Mouse (Mus musculus): ENCODE measurements around the gene Suv39h1.
"Not testable (repeated sequence)": the region's sequence is repeated elsewhere in the genome, so short reads cannot be mapped to it uniquely, and the experiment has no call there.

The Suv39h1 gene

GRCm38 (mm10) chrX:8074430-8075014, at the start of gene Suv39h1:
Gene Suv39h1, minus strand, starts transcription at chrX:8074760.
- DNase-seq (ENCODE audit: inconsistent ontology term) = peak; percentile 95

GRCm38 (mm10) chrX:8123821-8124470, 49.4 kb upstream of the Suv39h1 start:
- DNase-seq (ENCODE audit: inconsistent ontology term) = no peak

DNA sequence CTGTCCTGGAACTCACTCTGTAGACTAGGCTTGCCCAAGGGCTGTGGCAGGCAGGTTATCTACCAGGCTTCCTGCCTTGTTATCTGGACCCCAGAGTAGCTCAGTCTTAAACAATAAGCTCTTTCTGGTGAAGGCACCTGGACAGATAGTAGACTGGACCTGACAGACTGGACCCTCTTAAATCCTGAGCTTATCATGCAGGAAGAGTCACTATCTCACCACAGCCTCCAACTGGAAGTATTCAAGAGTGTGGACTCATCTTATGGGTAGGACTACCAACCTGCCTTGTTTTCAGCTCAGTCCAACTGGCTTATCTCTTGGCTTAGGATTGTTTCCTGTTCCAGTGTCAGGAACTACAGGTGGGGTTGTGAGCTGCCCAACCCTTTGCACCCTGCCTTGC, 42.7 kb upstream of the Suv39h1 start:
- DNase-seq (ENCODE audit: inconsistent ontology term) = no peak

- no peak for DNase-seq (ENCODE audit: inconsistent ontology term)
Measured at GRCm38 (mm10) chrX:8115275-8115674, 40.7 kb upstream of the Suv39h1 start.

DNA sequence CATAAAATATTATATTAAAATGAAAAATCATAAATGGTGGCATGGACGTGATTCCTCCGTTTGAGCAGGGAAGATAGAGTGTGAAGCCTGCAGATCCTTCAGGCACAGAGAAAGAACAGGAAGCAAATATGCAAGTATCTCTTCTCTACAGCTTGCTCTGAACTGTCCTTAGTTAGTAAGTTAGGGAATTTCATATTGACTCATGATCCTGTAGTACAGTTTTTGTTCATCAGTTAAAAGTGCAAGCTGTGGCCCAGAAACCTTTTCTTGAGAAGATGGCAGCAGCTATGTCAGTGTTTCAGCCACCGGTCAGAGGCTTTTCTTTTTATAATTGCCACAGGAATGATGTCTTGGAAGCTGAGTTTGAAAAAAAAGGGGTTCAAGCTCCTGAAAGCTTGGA, 30.5 kb upstream of the Suv39h1 start:
- DNase-seq (ENCODE audit: inconsistent ontology term) = no peak

DNA sequence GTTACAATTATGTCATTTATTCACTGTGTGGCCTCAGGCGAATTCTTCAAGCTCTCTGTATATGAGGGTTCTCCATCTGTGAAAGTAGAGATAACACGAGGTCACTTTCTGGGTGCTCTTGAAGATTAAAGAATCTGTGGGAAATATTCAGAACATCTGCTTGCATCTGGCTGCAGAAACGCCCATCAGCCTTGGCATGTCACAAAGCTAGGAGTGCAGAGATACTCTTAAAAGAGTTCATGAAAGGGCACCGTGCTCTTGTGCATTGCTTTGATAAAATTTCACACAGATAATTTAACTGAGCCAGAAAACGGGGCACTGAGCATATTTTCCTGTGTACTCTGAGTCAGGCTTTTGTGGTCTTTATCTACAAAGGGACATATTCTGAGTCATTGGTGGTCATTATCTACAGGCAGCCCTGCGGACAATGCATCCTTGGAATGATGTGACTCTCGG, 27.7 kb upstream of the Suv39h1 start:
- DNase-seq (ENCODE audit: inconsistent ontology term) = peak; percentile 43

GRCm38 (mm10) chrX:8101017-8101416, 26.5 kb upstream of the Suv39h1 start:
- DNase-seq (ENCODE audit: inconsistent ontology term) = peak; percentile 63

GRCm38 (mm10) chrX:8099435-8099834, 24.9 kb upstream of the Suv39h1 start:
- no peak for DNase-seq (ENCODE audit: inconsistent ontology term)

GRCm38 (mm10) chrX:8096787-8097242, 22.3 kb upstream of the Suv39h1 start:
- DNase-seq (ENCODE audit: inconsistent ontology term) = peak; percentile 96

- not testable (repeated sequence) for DNase-seq (ENCODE audit: inconsistent ontology term)
Measured at GRCm38 (mm10) chrX:8096068-8096786, 21.7 kb upstream of the Suv39h1 start.

GRCm38 (mm10) chrX:8095546-8095945, 21.0 kb upstream of the Suv39h1 start:
- DNase-seq (ENCODE audit: inconsistent ontology term) = no peak

DNA sequence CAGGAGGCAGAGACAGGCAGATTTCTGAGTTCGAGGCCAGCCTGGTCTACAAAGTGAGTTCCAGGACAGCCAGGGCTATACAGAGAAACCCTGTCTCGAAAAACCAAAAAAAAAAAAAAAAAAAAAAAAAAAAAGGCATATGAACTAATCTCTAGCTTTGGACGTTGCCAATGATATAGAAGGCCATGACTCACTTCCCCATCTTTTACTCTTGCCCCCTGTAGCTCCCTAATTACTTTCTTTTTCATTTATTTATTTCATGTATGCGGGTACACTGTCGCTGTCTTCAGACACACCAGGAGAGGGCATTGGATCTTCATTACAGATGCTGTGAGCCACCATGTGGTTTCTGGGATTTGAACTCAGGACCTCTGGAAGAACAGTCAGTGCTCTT, 16.4 kb upstream of the Suv39h1 start:
- DNase-seq (ENCODE audit: inconsistent ontology term) = not testable (repeated sequence)

GRCm38 (mm10) chrX:8090346-8090953, 15.9 kb upstream of the Suv39h1 start, which contains the start of gene Was:
Gene Was, minus strand, starts transcription at chrX:8090498.
- DNase-seq (ENCODE audit: inconsistent ontology term) = no peak

DNA sequence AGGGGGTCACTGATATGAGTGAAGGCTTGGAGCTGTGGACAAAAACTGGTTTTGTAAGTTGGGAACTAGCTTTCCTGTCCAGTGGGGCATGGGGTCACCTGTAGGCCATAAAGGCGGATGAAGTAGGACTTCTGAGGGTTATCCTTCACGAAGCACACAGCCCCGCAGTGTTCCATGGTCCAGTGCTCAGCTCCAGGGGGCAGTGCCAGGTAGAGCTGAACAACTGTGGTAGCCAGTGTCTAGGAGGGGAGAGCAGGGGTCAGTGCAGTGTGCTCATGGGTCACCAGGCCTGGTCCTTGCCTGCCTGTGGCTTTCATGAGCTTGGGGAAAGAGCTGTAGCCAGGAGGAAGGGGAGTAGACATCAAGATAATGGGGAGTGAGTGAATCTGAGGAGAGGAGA, 15.2 kb upstream of the Suv39h1 start:
- no peak for DNase-seq (ENCODE audit: inconsistent ontology term)

DNA sequence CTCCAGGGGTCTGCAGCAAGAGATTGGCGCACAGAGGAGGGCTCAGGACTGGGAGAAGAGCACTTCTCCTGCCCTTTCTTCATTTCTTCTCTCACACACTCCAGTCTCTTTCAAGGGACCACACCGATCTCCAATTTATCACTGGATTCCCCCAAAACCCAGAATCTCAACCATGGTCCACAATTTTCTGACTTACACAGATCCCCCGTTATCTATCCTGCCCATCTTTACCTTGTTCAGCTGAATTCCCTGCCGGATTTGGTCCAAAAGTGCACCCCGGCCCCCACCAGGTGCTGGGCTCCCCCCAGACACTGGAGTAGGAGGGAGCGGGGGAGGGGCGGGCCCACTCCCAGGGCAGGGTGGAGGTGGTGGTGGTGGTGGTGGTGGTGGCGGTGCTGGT, 11.1 kb upstream of the Suv39h1 start:
- DNase-seq (ENCODE audit: inconsistent ontology term) = no peak

GRCm38 (mm10) chrX:8084771-8085259, 10.3 kb upstream of the Suv39h1 start:
- no peak for DNase-seq (ENCODE audit: inconsistent ontology term)

GRCm38 (mm10) chrX:8075104-8075503, 544 bp upstream of the Suv39h1 start:
- no peak for DNase-seq (ENCODE audit: inconsistent ontology term)

DNA sequence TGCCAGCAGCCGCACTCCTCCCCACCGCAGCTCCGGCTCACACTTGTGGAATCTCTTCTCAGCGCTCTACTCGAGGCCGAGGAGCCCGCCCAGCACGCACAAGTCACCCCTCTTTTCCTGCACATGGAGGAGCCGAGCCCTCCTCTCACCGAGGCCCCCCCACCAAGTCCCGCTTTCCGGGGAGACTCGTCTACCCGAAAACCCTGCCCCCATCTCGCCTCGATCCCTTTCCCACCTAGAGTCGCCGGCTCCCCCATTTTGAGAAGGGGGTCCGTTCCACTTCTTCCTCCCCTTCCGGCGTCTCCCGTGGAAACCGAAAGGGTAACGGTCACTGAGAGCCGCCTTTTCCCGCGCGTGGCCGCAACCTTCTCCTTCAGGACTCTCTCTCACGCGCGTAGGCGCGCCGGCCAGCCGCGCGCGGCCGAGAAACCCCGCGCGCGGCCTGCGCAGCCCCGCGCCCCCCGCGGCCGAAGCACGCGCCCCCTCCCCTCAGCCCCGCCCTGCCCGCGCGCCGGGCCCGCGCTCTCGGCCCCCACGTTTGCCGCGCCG, 605 bp downstream of the Suv39h1 start:
- DNase-seq (ENCODE audit: inconsistent ontology term) = peak; percentile 58

DNA sequence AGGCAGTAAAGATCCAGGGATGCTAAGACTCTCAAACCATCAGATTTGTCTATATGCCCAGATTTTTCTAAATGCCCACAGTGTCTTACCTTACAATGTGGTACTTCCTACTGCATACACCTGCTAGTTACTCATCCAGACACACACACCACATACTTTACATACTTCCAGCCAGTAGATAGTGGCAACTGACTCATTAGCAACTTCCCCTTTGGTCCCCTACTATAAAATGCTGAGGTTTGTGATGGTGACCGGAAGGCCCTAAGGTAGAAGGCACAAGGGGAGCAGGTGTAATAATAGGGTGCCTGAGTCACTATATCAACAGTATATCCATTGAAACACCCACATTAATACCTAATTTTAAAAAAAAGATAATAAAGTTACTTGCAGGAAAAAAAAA, 5.4 kb downstream of the Suv39h1 start:
- DNase-seq (ENCODE audit: inconsistent ontology term) = no peak

- DNase-seq (ENCODE audit: inconsistent ontology term) = not testable (repeated sequence)
Measured at GRCm38 (mm10) chrX:8051044-8051781, 23.3 kb downstream of the Suv39h1 start.

DNA sequence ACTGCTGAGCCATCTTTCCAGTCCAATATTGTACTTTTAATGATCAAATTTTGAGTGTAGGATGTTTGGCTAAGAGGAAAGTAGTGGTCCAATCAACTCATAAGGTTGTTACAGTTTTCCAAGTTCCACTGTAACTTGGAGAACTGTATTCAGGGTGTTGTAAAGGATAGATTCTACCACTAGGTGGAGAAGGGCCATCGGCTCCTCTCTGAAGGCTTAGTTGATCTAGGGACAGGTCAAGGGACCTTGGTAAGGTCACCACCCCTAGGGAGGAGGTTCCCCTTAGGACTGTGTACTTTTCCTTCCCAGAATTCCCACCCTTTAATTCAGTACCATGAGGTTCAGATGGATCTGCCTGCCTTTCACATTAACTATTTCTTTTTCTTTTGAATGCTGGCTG, 41.6 kb downstream of the Suv39h1 start:
- DNase-seq (ENCODE audit: inconsistent ontology term) = no peak
